Mouse (Mus musculus): ENCODE results near the gene Tmem169.

- TF ChIP-seq CTCF (IDR thresholded peaks at IDR 0.05; ENCODE audit: borderline replicate concordance, extremely low read depth, insufficient read depth, insufficient read length), result no peak
- TF ChIP-seq POLR2A (IDR thresholded peaks at IDR 0.05; ENCODE audit: borderline replicate concordance, extremely low read depth, insufficient read depth, insufficient read length, poor library complexity, severe bottlenecking), result no peak
These were observed 25.7 kb downstream of the Tmem169 start for GRCm38 (mm10) chr1:72309744-72310424.

All from brain, embryonic 14.5 days (tissue).